Mouse (Mus musculus) heart, embryonic 13.5 days (tissue): Measurements from ENCODE around the gene Atad5. TPM values are rescaled to one million over a fixed set of nuclear protein-coding genes. Genes with fewer than 3 reads are reported as not detected.

Experiments
- ATAC-seq: fragments of 200-750 bp; cut with Nextera tagmentation; 2 replicates; pipeline ENCODE4 v1.8.0; 2017; ENCODE audit warnings: moderate TSS enrichment; ENCODE audit not compliant: insufficient number of reproducible peaks, low FRiP score, low TSS enrichment; ENCODE audit errors: extremely low read depth
- H3K27ac ChIP-seq: fragments of 300-500 bp; sonication (generic); replicated peaks from 2 replicates; pipeline ENCODE4 v1.5.1; 2015; ENCODE audit warnings: moderate library complexity, mild to moderate bottlenecking, inconsistent platforms
- H3K27me3 ChIP-seq: fragments of 300-500 bp; sonication (generic); replicated peaks from 2 replicates; pipeline ENCODE4 v1.6.1; 2015; ENCODE audit warnings: mild to moderate bottlenecking, inconsistent platforms
- H3K36me3 ChIP-seq: fragments of 300-500 bp; sonication (generic); 2 replicates; pipeline ENCODE4 v1.6.1; 2015; ENCODE audit warnings: mild to moderate bottlenecking, inconsistent platforms
- H3K4me1 ChIP-seq: fragments of 300-500 bp; sonication (generic); 2 replicates; pipeline ENCODE4 v1.6.1; 2015; ENCODE audit warnings: inconsistent platforms
- H3K4me2 ChIP-seq: fragments of 300-500 bp; sonication (generic); 2 replicates; pipeline ENCODE4 v1.6.1; 2015; ENCODE audit warnings: inconsistent platforms, mild to moderate bottlenecking, moderate library complexity
- H3K4me3 ChIP-seq: fragments of 300-500 bp; sonication (generic); 2 replicates; pipeline ENCODE4 v1.5.1; 2015; ENCODE audit warnings: moderate library complexity, mild to moderate bottlenecking, inconsistent platforms
- H3K9ac ChIP-seq: fragments of 300-500 bp; sonication (generic); 2 replicates; pipeline ENCODE4 v1.6.1; 2015; ENCODE audit warnings: inconsistent platforms, mild to moderate bottlenecking, moderate library complexity
- H3K9me3 ChIP-seq: fragments of 300-500 bp; sonication (generic); 2 replicates; pipeline ENCODE4 v1.6.1; 2016; ENCODE audit warnings: inconsistent platforms
- WGBS: fragments of 180-500 bp; shearing (Covaris S2); methylation state at CpG from one replicate; pipeline ENCODE4 v1.1.7; 2015; ENCODE audit warnings: mixed read lengths; 5-methylcytosine and 5-hydroxymethylcytosine counted together
- polyA plus RNA-seq: library from polyadenylated mRNA; unstranded; fragments of >200 nt; fragmentation: Nextera tagmentation; extraction: Ambion mirVana; gene quantifications from 2 replicates; pipeline ENCODE4 v1.2.1, GENCODE M21; 2015

Gene Atad5
- polyA plus RNA-seq, 1 experiment from 2014 or later: 5.7 TPM

DNA sequence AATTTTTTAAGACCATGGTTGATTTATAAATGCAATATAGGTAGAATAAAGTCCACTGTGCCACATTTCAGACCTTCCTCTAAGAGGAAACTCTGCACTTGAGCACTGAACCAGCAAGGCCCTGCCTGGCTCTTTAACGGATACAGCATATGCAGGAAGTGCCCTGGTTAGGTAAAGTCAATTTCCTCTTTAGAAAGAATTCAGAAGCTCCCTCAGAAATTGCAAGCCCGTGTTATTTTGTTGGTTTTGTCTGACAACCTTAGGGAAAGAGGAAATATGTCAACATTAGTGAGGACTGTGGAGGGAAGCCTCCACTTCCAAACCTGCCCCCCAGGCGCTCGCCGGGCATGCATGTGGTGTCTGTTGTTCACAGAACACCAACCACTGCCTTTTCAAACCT is 21.6 kb upstream of the Atad5 start:
- Histone ChIP-seq H3K27ac (no peak overlapping the region), H3K27me3 (no peaks in the 10 kb centered on the region), H3K9me3 (no peaks in the 10 kb centered on the region), H3K4me3 (no peak overlapping the region), H3K36me3 (peaks cover 15% of the 10 kb centered on the region), H3K4me1 (0 out of 2 replicates have a peak, but pooled peaks cover 5% of the 10 kb centered on the region), H3K9ac (no peak overlapping the region), H3K4me2 (no peak overlapping the region)
- no peak for ATAC-seq
- WGBS: 75% methylated on average over 5 of the region's 5 CpGs

DNA sequence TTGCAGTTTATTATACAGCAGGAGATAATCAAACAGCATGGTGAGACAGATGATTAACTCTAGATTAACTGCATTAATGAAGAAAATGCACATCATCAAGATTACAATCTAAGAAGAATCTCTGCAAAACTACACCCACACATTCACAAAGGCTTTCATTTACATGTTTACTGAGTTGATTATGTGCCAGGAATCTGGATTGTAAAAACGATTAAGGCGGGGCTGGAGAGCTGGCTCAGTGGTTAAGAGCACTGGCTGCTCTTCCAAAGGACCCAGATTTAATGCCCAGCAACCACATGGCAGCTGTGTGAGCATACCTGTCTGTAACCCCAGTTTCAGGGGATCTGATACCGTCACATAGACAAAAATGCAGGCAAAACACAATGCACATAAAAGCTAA is 19.4 kb upstream of the Atad5 start:
- no peaks in the 10 kb centered on the region for H3K27me3 ChIP-seq
- no peak overlapping the region for H3K27ac ChIP-seq
- H3K9ac ChIP-seq: no peak overlapping the region
- ATAC-seq: no peak
- no peaks in the 10 kb centered on the region; the same call in 1 of the 2 replicates for H3K36me3 ChIP-seq
- H3K4me1 ChIP-seq: 0 out of 2 replicates have a peak, but pooled peaks cover 5% of the 10 kb centered on the region
- H3K9me3 ChIP-seq: no peaks in the 10 kb centered on the region
- WGBS: 83% methylated on average over 3 of the region's 3 CpGs
- H3K4me2 ChIP-seq: no peak overlapping the region
- no peak overlapping the region for H3K4me3 ChIP-seq

DNA sequence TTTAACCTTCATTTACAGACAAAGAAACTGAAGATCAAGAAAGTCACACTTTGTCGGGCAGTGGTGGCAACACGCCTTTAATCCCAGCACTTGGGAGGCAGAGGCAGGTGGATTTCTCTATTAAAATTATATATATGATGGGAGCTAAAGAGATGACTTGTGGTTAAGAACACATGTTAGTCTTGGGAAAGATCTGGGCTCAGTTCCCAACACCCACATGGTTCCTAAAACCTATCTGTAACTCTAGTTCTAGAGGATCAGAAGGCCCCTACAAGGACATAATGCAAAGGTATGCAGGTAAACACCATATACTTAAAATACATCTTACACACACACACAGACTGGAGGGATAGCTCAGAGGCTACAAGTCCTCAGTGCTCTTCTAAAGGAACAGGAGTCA is 18.2 kb upstream of the Atad5 start:
- H3K9me3 ChIP-seq: no peaks in the 10 kb centered on the region
- no peaks in the 10 kb centered on the region; the same call in 1 of the 2 replicates for H3K36me3 ChIP-seq
- H3K4me3 ChIP-seq: no peak overlapping the region
- H3K27ac ChIP-seq: no peak overlapping the region
- ATAC-seq: no peak
- H3K27me3 ChIP-seq: no peaks in the 10 kb centered on the region
- WGBS: 84% methylated on average over 2 of the region's 2 CpGs
- no peak overlapping the region for H3K9ac ChIP-seq
- H3K4me2 ChIP-seq: no peak overlapping the region
- 0 out of 2 replicates have a peak, but pooled peaks cover 5% of the 10 kb centered on the region for H3K4me1 ChIP-seq

DNA sequence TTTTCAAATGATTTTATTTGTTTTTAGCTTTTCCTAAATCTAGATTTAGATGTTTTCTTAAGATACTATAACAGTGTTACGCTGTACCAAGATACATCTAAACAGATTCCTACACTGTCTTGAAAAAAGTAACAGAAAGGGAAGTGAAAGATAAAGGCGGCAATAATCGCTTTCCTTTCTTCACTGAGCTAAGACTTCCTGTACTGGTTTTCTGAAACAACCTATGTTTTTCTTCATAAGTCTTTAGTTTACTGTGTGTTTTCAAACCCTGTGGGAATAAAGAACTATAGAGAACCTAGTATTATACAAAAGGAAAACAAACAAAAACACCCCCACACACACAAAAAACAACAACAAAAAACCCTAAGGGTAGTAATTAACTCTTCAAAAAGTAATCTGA is 16.8 kb upstream of the Atad5 start:
- Histone ChIP-seq H3K27me3 (no peaks in the 10 kb centered on the region), H3K27ac (no peak overlapping the region), H3K36me3 (peaks cover 4% of the 10 kb centered on the region; the same call in 1 of the 2 replicates), H3K4me2 (no peak overlapping the region), H3K9me3 (no peaks in the 10 kb centered on the region), H3K4me3 (no peak overlapping the region), H3K4me1 (0 out of 2 replicates have a peak, but pooled peaks cover 5% of the 10 kb centered on the region), H3K9ac (no peak overlapping the region)
- ATAC-seq: no peak
- WGBS: 73% methylated on average over 3 of the region's 3 CpGs

DNA sequence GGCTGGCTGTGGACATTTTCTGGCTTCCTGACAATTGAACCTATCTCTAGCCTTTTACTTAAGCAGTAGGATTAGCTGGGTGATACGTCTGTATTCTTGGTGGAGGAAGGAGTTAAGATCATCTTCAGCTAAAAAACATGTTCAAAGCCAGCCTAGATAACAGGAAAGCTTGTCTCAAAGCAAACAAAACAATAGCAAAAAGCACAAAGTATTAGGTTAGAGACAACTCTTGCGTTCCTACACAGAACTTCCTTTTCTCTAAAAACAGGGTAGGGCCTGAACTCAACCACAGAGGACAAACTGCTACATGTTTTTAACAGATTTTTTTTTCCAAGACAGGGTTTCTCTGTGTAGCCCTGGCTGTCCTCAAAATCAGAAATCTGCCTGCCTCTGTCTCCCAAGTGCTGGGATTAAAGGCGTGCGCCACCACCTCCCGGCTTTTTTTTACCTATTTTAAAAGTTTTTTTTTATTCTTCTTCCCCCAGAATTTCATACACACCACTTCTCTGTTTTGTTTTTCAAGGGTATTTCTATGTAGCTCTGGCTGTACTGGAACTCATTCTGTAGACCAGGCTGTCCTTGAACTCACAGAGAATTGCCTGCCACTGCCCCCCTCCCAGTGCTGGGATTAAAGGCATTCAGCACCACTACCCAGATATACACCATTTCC is 13.5 kb upstream of the Atad5 start:
- Histone ChIP-seq H3K36me3 (peaks cover 14% of the 10 kb centered on the region; the same call in 1 of the 2 replicates), H3K9ac (no peak overlapping the region), H3K27ac (no peak overlapping the region), H3K4me2 (no peak overlapping the region), H3K27me3 (no peaks in the 10 kb centered on the region), H3K4me1 (peaks cover 20% of the 10 kb centered on the region), H3K9me3 (no peaks in the 10 kb centered on the region), H3K4me3 (no peak overlapping the region)
- whole genome bisulfite sequencing: 92% methylated on average over 5 of the region's 5 CpGs
- ATAC-seq: no peak

DNA sequence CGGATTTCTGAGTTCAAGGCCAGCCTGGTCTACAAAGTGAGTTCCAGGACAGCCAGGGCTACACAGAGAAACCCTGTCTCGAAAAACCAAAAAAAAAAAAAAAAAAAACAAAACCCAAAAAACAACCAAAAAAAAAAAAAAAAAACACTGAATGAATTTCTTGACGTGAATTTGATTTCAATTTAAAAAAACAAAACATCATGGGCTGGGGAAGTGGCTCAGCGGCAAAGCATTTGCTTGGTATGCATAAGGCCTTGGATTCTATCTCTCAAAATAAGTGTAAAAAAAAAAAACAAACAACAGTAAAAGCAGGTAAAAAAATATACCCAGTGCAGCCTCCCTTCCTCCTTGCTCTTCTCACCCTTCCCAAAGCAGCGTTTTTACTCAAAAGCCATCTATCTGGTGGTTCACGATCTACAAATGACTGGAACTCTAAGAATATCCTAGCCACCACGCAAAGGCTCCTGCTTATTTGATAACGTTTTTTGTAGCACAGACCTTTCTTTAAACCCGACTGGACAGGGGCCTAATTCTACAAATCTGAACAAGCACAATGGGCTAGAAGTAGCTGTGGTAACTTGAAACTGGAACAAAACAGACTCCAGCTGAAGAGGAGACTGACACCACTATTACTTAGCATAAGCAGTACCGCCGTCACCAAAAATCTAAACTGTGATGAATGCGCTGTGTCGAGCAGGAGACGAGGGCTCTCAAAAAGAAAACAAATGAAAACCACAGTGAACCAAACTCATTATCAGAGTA is 11.2 kb upstream of the Atad5 start:
- Histone ChIP-seq H3K9me3 (no peaks in the 10 kb centered on the region), H3K9ac (no peak overlapping the region), H3K4me3 (no peak overlapping the region; the same call in 1 of the 2 replicates), H3K4me1 (peaks cover 28% of the 10 kb centered on the region), H3K27me3 (no peaks in the 10 kb centered on the region), H3K4me2 (peak overlapping the region; percentile 76), H3K27ac (no peak overlapping the region), H3K36me3 (peaks cover 14% of the 10 kb centered on the region; the same call in 1 of the 2 replicates)
- 68% methylated on average over 13 of the region's 14 CpGs for WGBS
- ATAC-seq: no peak

DNA sequence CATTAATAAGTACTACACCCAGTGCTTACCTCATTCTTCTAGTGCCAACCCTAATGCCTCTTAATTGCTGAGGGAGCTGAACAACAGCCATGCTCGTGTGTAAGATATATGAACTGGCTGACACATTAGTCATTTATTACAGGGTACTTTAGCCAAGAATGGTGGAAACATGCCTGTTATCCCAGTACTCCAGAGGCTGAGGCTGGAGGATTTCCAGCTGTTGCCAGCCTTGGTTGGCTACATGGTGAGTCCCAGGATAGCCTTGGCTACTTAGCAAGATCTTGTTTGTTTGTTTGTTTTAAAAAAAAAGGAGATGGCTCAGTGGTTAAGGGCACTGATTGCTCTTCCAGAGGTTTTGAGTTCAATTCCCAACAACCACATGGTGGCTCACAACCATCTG is 10.4 kb upstream of the Atad5 start:
- H3K4me3 ChIP-seq: peak overlapping the region; percentile 94; the same call in 1 of the 2 replicates
- peaks cover 28% of the 10 kb centered on the region for H3K4me1 ChIP-seq
- H3K9me3 ChIP-seq: no peaks in the 10 kb centered on the region
- no peak for ATAC-seq
- 0 out of 2 replicates have a peak overlapping the region, but pooled peaks have one; percentile 8 for H3K9ac ChIP-seq
- H3K4me2 ChIP-seq: peak overlapping the region; percentile 76
- whole genome bisulfite sequencing: 48% methylated on average over 1 of the region's 1 CpGs
- H3K27me3 ChIP-seq: no peaks in the 10 kb centered on the region
- peaks cover 14% of the 10 kb centered on the region; the same call in 1 of the 2 replicates for H3K36me3 ChIP-seq
- H3K27ac ChIP-seq: 0 out of 2 replicates have a peak overlapping the region, but pooled peaks have one; percentile 15

DNA sequence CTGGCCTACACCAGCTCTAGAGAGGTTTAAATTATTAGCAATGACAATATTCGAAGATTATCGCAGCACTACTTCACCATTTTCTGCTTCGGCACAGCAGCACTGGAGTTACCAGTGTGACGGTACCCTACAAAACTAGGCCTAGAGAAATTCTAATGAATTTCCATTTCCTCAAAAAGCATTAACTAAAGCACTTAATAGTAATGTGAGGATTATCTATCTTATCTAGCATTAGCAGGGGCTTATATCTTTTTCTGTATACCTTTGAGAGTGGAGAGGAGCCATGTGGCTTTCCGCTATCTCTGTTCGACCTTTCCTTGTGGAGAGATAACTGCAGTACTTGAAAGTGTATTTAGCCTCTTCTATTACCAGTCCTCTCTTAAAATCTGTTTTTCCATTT is 9.4 kb upstream of the Atad5 start:
- peak overlapping the region; percentile 76 for H3K4me2 ChIP-seq
- H3K27ac ChIP-seq: peak overlapping the region; percentile 98
- no peak for ATAC-seq
- no peaks in the 10 kb centered on the region for H3K27me3 ChIP-seq
- H3K4me1 ChIP-seq: peaks cover 28% of the 10 kb centered on the region
- peak overlapping the region; percentile 98 for H3K9ac ChIP-seq
- no peaks in the 10 kb centered on the region for H3K9me3 ChIP-seq
- peak overlapping the region; percentile 94 for H3K4me3 ChIP-seq
- H3K36me3 ChIP-seq: peaks cover 14% of the 10 kb centered on the region; the same call in 1 of the 2 replicates
- 30% methylated on average over 6 of the region's 6 CpGs for WGBS

DNA sequence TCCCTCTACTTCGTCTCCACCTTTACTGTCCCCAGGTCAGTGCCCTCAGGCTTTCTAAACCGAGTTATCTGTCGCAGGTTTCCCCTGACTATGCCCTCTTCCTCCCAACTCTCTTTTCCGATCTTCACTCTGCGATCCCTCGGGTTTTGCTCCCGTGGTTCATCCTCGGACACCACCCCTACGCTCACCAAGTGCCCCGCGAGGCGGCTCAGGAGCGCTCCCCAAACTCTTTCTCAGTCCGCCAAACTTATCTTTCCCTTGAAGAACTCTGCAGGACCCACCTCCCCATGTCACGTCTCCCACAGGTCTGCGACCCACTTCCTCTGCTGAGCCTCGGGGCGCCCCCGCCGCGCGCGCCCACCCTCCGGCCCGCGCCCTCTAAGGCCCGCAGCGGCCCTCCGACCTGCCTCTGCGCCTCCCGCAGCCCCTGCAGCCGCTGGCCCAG is 8.8 kb upstream of the Atad5 start:
- peak overlapping the region; percentile 76 for H3K4me2 ChIP-seq
- H3K27ac ChIP-seq: peak overlapping the region; percentile 98
- no peaks in the 10 kb centered on the region for H3K27me3 ChIP-seq
- under 1% methylated on average over 32 of the region's 32 CpGs for WGBS
- no peaks in the 10 kb centered on the region for H3K9me3 ChIP-seq
- H3K4me1 ChIP-seq: peaks cover 31% of the 10 kb centered on the region
- peaks cover 14% of the 10 kb centered on the region; the same call in 1 of the 2 replicates for H3K36me3 ChIP-seq
- H3K9ac ChIP-seq: peak overlapping the region; percentile 98
- peak overlapping the region; percentile 94 for H3K4me3 ChIP-seq
- ATAC-seq: peak; percentile 16; the same call in 1 of the 2 replicates

DNA sequence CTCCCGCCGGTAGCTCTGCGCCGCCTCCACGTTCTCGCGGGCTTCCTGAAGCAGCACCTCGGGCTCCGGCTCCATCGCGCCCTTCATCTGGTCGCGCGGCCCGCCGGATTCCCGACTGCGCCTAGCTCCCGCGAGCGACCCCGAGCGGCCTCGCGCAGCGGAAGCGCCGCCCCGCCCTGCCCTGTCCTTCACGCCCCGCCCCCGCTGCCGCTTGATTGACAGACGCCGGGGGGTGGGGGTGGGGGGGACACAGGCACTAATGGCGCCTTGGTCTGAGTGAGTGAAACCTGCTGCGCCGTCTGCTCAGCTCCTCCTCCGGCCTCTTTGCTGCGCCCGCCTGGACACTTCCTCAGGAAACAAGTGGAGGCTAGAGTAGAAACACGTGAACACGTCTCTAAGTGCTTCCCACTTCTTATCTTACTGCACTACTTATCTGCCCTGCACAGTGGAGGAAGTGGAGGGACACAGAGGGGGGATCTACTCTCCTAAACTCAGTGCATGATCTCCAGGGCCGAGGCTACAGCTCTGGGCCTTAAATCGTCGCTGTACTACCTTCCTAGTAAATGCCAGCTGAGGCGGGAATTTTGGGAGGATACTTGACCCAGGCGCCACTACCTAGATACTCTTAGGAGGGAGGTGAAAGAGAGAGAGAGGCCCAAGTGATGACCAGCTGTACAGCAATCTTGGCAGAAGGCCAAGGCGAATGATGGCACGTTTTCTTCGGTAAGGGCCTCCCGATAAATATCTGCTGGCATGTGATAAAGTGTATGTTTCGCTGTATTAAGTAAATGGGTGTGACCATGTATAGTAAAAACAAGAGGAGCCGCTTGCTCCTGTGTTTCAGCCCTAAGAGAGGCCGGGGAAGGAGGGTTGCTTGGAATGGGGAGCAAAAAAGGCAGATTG is 8.1 kb upstream of the Atad5 start, which contains the start of gene Crlf3:
Gene Crlf3, minus strand, starts transcription at position 166 of the 903 bp plus-strand sequence.
- Histone ChIP-seq H3K4me3 (peak within 1 kb of the TSS; percentile 94), H3K9me3 (no peaks in the 10 kb centered on the region), H3K27ac (peak within 1 kb of the TSS; percentile 98), H3K36me3 (peaks cover 14% of the 10 kb centered on the region; the same call in 1 of the 2 replicates), H3K4me2 (peak within 1 kb of the TSS; percentile 76), H3K4me1 (peaks cover 33% of the 10 kb centered on the region), H3K27me3 (no peaks in the 10 kb centered on the region), H3K9ac (peak within 1 kb of the TSS; percentile 98)
- ATAC-seq: peak; percentile 87
- WGBS: 2% methylated on average over 55 of the region's 55 CpGs
